Mouse (Mus musculus) adrenal gland, postnatal 36 days (tissue): Measurements from ENCODE around the gene Stxbp4. TPM values are rescaled to one million over a fixed set of nuclear protein-coding genes. Genes with fewer than 3 reads are reported as not detected.

Experiments used
- DNase-seq, 2 experiments: peaks; one replicate each; pipeline ENCODE4 v3.0.0; 2021; ENCODE audit warnings: mixed read lengths in 1 of 2
- total RNA-seq, 2 experiments: library from RNA; stranded (reverse); gene quantifications; 2 replicates each; pipeline ENCODE4 v1.2.3; 2021

Gene Stxbp4
- total RNA-seq, 2 experiments from 2014 or later = 9.1 to 11.4 TPM

GRCm38 (mm10) chr11:90558359-90559047 lies 79.4 kb downstream of the Stxbp4 start:
- no peak for DNase-seq

- DNase-seq = no peak
Observed at GRCm38 (mm10) chr11:90556517-90556916, 81.4 kb downstream of the Stxbp4 start.

GRCm38 (mm10) chr11:90553963-90554362 lies 83.9 kb downstream of the Stxbp4 start:
- no peak for DNase-seq

GRCm38 (mm10) chr11:90552303-90553201 lies 85.3 kb downstream of the Stxbp4 start:
- no peak for DNase-seq

GRCm38 (mm10) chr11:90548560-90548959 lies 89.3 kb downstream of the Stxbp4 start:
- no peak for DNase-seq

GRCm38 (mm10) chr11:90538636-90539263 lies 99.1 kb downstream of the Stxbp4 start:
- DNase-seq = no peak

- DNase-seq = no peak
Observed at GRCm38 (mm10) chr11:90525311-90525710, 112.6 kb downstream of the Stxbp4 start.

GRCm38 (mm10) chr11:90521040-90521439 lies 116.8 kb downstream of the Stxbp4 start:
- DNase-seq = no peak

- no peak for DNase-seq
Observed at GRCm38 (mm10) chr11:90517750-90518149, 120.1 kb downstream of the Stxbp4 start.

GRCm38 (mm10) chr11:90512538-90513219 lies 125.2 kb downstream of the Stxbp4 start:
- DNase-seq = no peak

- DNase-seq = no peak
Observed at GRCm38 (mm10) chr11:90501846-90502245, 136.0 kb downstream of the Stxbp4 start.

GRCm38 (mm10) chr11:90499918-90500317 lies 138.0 kb downstream of the Stxbp4 start:
- DNase-seq = no peak

- DNase-seq = peak; percentile 11 to 22
Observed at GRCm38 (mm10) chr11:90498461-90498860, 139.4 kb downstream of the Stxbp4 start.

GRCm38 (mm10) chr11:90494981-90495380 lies 142.9 kb downstream of the Stxbp4 start:
- DNase-seq = no peak

GRCm38 (mm10) chr11:90492511-90492910 lies 145.4 kb downstream of the Stxbp4 start:
- no peak for DNase-seq

- DNase-seq = no peak
Observed at GRCm38 (mm10) chr11:90489166-90489565, 148.7 kb downstream of the Stxbp4 start.

GRCm38 (mm10) chr11:90487686-90488085 lies 150.2 kb downstream of the Stxbp4 start:
- no peak for DNase-seq

- no peak for DNase-seq
Observed at GRCm38 (mm10) chr11:90484750-90485637, 152.9 kb downstream of the Stxbp4 start.

- DNase-seq = no peak
Observed at GRCm38 (mm10) chr11:90483766-90484165, 154.1 kb downstream of the Stxbp4 start.

GRCm38 (mm10) chr11:90481828-90482227 lies 156.1 kb downstream of the Stxbp4 start:
- DNase-seq = no peak

- DNase-seq = no peak
Observed at GRCm38 (mm10) chr11:90470271-90470670, 167.6 kb downstream of the Stxbp4 start.
